Mouse (Mus musculus): ENCODE data around the gene Atcay.
A peak's percentile ranks its signal among the peaks of the same experiment; 100 is the strongest.

- no peak for TF ChIP-seq CTCF (IDR thresholded peaks at IDR 0.05 in 2 of 3, conservative IDR thresholded peaks at IDR 0.05 in 1 of 3; ENCODE audit: control insufficient read depth in 1 of 3, insufficient read depth in 1 of 3, low read depth in 2 of 3, low read length in 3 of 3, poor library complexity in 1 of 3, severe bottlenecking in 1 of 3)
- TF ChIP-seq POLR2A (IDR thresholded peaks at IDR 0.05; ENCODE audit: control insufficient read depth in 1 of 2, insufficient read depth in 1 of 2, low read depth in 1 of 2, low read length in 2 of 2, poor library complexity in 1 of 2): no peak
- no peak for TF ChIP-seq BHLHE40 (IDR thresholded peaks at IDR 0.05; ENCODE audit: borderline replicate concordance, low read depth, low read length)
- TF ChIP-seq ZC3H11A (IDR thresholded peaks at IDR 0.05; ENCODE audit: low read depth, low read length): no peak
- TF ChIP-seq USF1 (IDR thresholded peaks at IDR 0.05; ENCODE audit: low read depth, low read length): no peak
- no peak for TF ChIP-seq UBTF (IDR thresholded peaks at IDR 0.05; ENCODE audit: borderline replicate concordance, insufficient read depth, low read depth, low read length)
- no peak for TF ChIP-seq POLR2AphosphoS2 (IDR thresholded peaks at IDR 0.05; ENCODE audit: low read length)
- TF ChIP-seq ZNF384 (IDR thresholded peaks at IDR 0.05; ENCODE audit: low read depth, low read length): no peak
- no peak for TF ChIP-seq TCF12 (IDR thresholded peaks at IDR 0.05; ENCODE audit: low read depth, low read length)
- TF ChIP-seq ETS1 (IDR thresholded peaks at IDR 0.05; ENCODE audit: low read depth, low read length): 0 out of 2 replicates have a peak, but pooled peaks have one; percentile 25
- no peak for TF ChIP-seq NELFE (IDR thresholded peaks at IDR 0.05; ENCODE audit: low read depth, low read length)
- TF ChIP-seq GATA1 (IDR thresholded peaks at IDR 0.05; ENCODE audit: low read depth, low read length): no peak
These were observed 9.1 kb downstream of the Atcay start for GRCm38 (mm10) chr10:81221402-81222015.

Data from MEL (cell line).